Mouse (Mus musculus) brain, embryonic 14.5 days (tissue): ENCODE measurements around the gene Fbxo33. TPM values are rescaled to one million over a fixed set of nuclear protein-coding genes. Genes with fewer than 3 reads are reported as not detected.

Source experiments
- DNase-seq: peaks from one replicate; pipeline ENCODE4 v3.0.0-alpha.2; 2011; ENCODE audit warnings: low read depth
- CTCF ChIP-seq: fragments of 200-500 bp; IDR thresholded peaks from 2 replicates; pipeline ENCODE4 v1.5.1; 2012; ENCODE audit warnings: inconsistent platforms, mild to moderate bottlenecking, moderate library complexity, borderline replicate concordance; ENCODE audit not compliant: insufficient read depth, insufficient read length; ENCODE audit errors: extremely low read depth
- POLR2A ChIP-seq: fragments of 200-500 bp; IDR thresholded peaks from 2 replicates; pipeline ENCODE4 v1.6.1; 2012; ENCODE audit warnings: mild to moderate bottlenecking, inconsistent platforms, borderline replicate concordance; ENCODE audit not compliant: poor library complexity, insufficient read depth, insufficient read length, severe bottlenecking; ENCODE audit errors: extremely low read depth
- polyA plus RNA-seq: library from polyadenylated mRNA; depleted of rRNA; stranded (reverse); fragments of >200 nt; gene quantifications from 2 replicates; pipeline ENCODE4 v1.2.3, GENCODE M21; 2012; rRNA removed

Fbxo33 gene
- polyA plus RNA-seq, 1 experiment = 15.3 TPM

- DNase-seq = no peak
- TF ChIP-seq CTCF = no peak
These were observed 25.1 kb downstream of the Fbxo33 start for GRCm38 (mm10) chr12:59194341-59195003.

DNA sequence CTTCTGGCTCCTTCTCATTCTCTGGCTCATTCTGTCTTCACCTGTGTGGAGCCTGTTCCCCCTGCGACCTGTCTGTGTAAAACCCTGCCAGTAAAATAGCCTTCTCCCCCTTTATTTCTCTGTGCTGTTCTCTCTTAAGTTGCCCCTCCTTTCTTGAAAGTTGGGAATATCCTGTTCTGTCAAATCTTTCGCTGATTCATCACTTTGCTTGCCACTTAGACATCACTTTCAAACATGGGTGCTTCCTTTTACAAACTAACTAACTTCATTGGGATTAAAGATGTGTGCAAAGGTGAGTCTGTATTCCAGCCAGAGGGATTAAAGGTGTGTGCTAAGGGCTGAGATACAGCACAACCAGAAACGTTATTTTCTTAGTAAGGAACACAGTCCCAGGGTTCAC is 25.9 kb downstream of the Fbxo33 start:
- no peak for TF ChIP-seq CTCF
- no peak for TF ChIP-seq POLR2A
- no peak for DNase-seq

GRCm38 (mm10) chr12:59188086-59188682 is 31.3 kb downstream of the Fbxo33 start:
- DNase-seq = peak; percentile 14
- no peak for TF ChIP-seq CTCF
- TF ChIP-seq POLR2A = no peak

GRCm38 (mm10) chr12:59177814-59178213 is 41.7 kb downstream of the Fbxo33 start:
- TF ChIP-seq POLR2A (no peak), CTCF (no peak)
- no peak for DNase-seq

- no peak for TF ChIP-seq POLR2A
- no peak for TF ChIP-seq CTCF
These were observed 49.6 kb downstream of the Fbxo33 start for GRCm38 (mm10) chr12:59169935-59170334.

GRCm38 (mm10) chr12:59166557-59166956 is 53.0 kb downstream of the Fbxo33 start:
- TF ChIP-seq POLR2A (no peak), CTCF (no peak)
- no peak for DNase-seq

More at GRCm38 (mm10) chr12:59169935-59170334, 49.6 kb downstream of the Fbxo33 start:
- no peak for DNase-seq

DNA sequence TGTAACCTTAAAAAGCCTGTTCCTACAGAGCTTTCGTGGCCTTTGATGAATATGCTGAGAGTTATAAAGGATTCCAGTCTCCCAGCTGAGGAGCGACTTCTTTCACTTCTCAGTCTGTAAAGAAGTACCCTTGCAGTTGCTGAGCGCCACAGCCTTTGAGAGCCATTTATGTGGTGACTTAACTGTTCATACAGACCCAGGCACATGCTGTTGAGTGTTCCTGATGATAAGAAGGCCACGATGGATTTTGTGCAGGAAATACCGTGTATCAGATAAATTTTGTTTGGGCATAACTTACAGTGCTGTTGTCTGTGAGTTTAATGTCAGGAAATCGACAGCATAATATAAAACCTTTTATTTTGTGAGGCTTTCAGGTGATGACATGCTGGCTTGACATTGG is 55.0 kb downstream of the Fbxo33 start:
- no peak for DNase-seq
- no peak for TF ChIP-seq POLR2A
- TF ChIP-seq CTCF = no peak

- TF ChIP-seq CTCF (no peak), POLR2A (no peak)
- no peak for DNase-seq
These were observed 56.7 kb downstream of the Fbxo33 start for GRCm38 (mm10) chr12:59162797-59163196.

DNA sequence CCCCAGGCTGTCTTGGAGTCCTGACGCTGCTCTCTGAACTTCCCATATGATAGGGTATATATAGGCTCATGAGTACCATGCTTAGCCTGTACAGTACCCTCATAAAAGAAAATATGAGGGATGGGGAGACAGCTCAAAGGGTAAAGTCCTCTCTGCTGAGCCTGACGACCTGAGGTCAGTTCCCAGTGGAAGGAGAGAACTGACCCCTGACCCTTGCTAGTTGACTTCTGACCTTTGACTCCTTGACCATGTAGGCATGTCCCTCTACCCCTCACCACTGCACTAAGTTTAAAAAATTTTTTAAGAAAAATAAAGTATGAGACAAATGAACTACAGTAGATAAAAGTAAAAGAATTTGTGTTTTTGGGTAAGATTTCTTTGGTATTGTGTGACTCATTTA is 58.4 kb downstream of the Fbxo33 start:
- TF ChIP-seq POLR2A (no peak), CTCF (no peak)
- no peak for DNase-seq

Other genes with a start within 250 kb of the Fbxo33 start
- gene Sec23a, start 207.7 kb downstream of the Fbxo33 start, polyA plus RNA-seq = 54.5 and 67.7 TPM in 2 replicates
- gene Gemin2, start 206.3 kb downstream of the Fbxo33 start, polyA plus RNA-seq = 7.6 and 9.3 TPM in 2 replicates
- gene Trappc6b, start 158.3 kb downstream of the Fbxo33 start, polyA plus RNA-seq = 114 and 134 TPM in 2 replicates
- 58.3 and 89.4 TPM in 2 replicates for gene Pnn, start 152.8 kb downstream of the Fbxo33 start, polyA plus RNA-seq
- gene Mia2, start 123.9 kb downstream of the Fbxo33 start, polyA plus RNA-seq = 37.8 and 37.9 TPM in 2 replicates